ENCODE assay signal across 9 mouse cellular contexts in genomic region chr4:115935835-115936581, GRCm38 (mm10). TPM values are rescaled to one million over a fixed set of nuclear protein-coding genes. Genes with fewer than 3 reads are reported as not detected.
DNase-seq lines count a peak whose midpoint lies in the region; ATAC-seq lines count a peak whose summit lies in the region.
"Had no signal": no experiment of that assay in that cellular context is flagged by ENCODE, and none has a peak within 500 bp of the region (broad histone marks: within the 10 kb centered on the region; RNA-seq: fewer than 3 reads in every experiment).

No protein-coding gene starts in this region.

- H3K9me3 ChIP-seq in forebrain, embryonic 11.5 days (ENCODE audit: control insufficient read depth, low read length) = no peaks in the 10 kb centered on the region
- no peaks in the 10 kb centered on the region for H3K9me3 ChIP-seq in forebrain, embryonic 15.5 days
- no peaks in the 10 kb centered on the region for H3K9me3 ChIP-seq in lung, embryonic 15.5 days
- no peaks in the 10 kb centered on the region for H3K9me3 ChIP-seq in intestine, embryonic 16.5 days (ENCODE audit: control insufficient read depth, low read length)
- H3K9me3 ChIP-seq in stomach, embryonic 14.5 days (ENCODE audit: control insufficient read depth, low read depth, low read length) = no peaks in the 10 kb centered on the region

- H3K27ac ChIP-seq in forebrain, embryonic 11.5 days (ENCODE audit: low read depth, low read length) = no peak overlapping the region
- no peak overlapping the region for H3K27ac ChIP-seq in forebrain, embryonic 15.5 days (replicated peaks)
- H3K27ac ChIP-seq in lung, embryonic 15.5 days = no peak overlapping the region
- no peak overlapping the region for H3K27ac ChIP-seq in intestine, embryonic 16.5 days (ENCODE audit: low read length)
- H3K27ac ChIP-seq in stomach, embryonic 14.5 days (ENCODE audit: low read length) = no peak overlapping the region

- H3K36me3 ChIP-seq in forebrain, embryonic 11.5 days (ENCODE audit: control insufficient read depth, insufficient read depth, low read length) = no peaks in the 10 kb centered on the region
- H3K36me3 ChIP-seq in forebrain, embryonic 15.5 days = no peaks in the 10 kb centered on the region
- no peaks in the 10 kb centered on the region for H3K36me3 ChIP-seq in lung, embryonic 15.5 days
- H3K36me3 ChIP-seq in intestine, embryonic 16.5 days (ENCODE audit: control insufficient read depth, insufficient read depth, low read length) = no peaks in the 10 kb centered on the region
- H3K36me3 ChIP-seq in stomach, embryonic 14.5 days (ENCODE audit: control insufficient read depth, insufficient read depth, low read length) = no peaks in the 10 kb centered on the region

- whole genome bisulfite sequencing in forebrain, embryonic 11.5 days = under 1% methylated on average over 36 of the region's 36 CpGs
- 1% methylated on average over 36 of the region's 36 CpGs for WGBS in forebrain, embryonic 15.5 days
- WGBS in lung, embryonic 15.5 days = under 1% methylated on average over 36 of the region's 36 CpGs
- under 1% methylated on average over 36 of the region's 36 CpGs for WGBS in intestine, embryonic 16.5 days
- WGBS in stomach, embryonic 14.5 days = 1% methylated on average over 36 of the region's 36 CpGs

- no peak overlapping the region for H3K9ac ChIP-seq in forebrain, embryonic 11.5 days (ENCODE audit: low read length)
- no peak overlapping the region for H3K9ac ChIP-seq in forebrain, embryonic 15.5 days (replicated peaks)
- no peak overlapping the region for H3K9ac ChIP-seq in lung, embryonic 15.5 days
- no peak overlapping the region for H3K9ac ChIP-seq in intestine, embryonic 16.5 days (ENCODE audit: low read depth, low read length)
- H3K9ac ChIP-seq in stomach, embryonic 14.5 days (replicated peaks; ENCODE audit: low read depth, low read length) = no peak overlapping the region

- H3K4me1 ChIP-seq in forebrain, embryonic 11.5 days (replicated peaks; ENCODE audit: control insufficient read depth, insufficient read depth, low read length) = peaks cover 10% of the 10 kb centered on the region
- H3K4me1 ChIP-seq in forebrain, embryonic 15.5 days = peaks cover 17% of the 10 kb centered on the region
- peaks cover 17% of the 10 kb centered on the region for H3K4me1 ChIP-seq in lung, embryonic 15.5 days
- H3K4me1 ChIP-seq in intestine, embryonic 16.5 days (ENCODE audit: control insufficient read depth, insufficient read depth, low read length) = peaks cover 7% of the 10 kb centered on the region
- H3K4me1 ChIP-seq in stomach, embryonic 14.5 days (ENCODE audit: control insufficient read depth, insufficient read depth, low read length) = no peaks in the 10 kb centered on the region; the same call in 1 of the 2 replicates

- DNase-seq in forebrain, embryonic 11.5 days (ENCODE audit: low spot score) = peak; percentile 73
- DNase-seq in lung, postnatal 36 days = no peak
- no peak for DNase-seq in thymus, postnatal 10 days (ENCODE audit: low spot score in 2 of 2)
- no peak for DNase-seq in layer of hippocampus, adult 9-11 months

- H3K4me2 ChIP-seq in forebrain, embryonic 11.5 days (ENCODE audit: low read depth, low read length, severe bottlenecking) = no peak overlapping the region
- no peak overlapping the region for H3K4me2 ChIP-seq in forebrain, embryonic 15.5 days (replicated peaks)
- no peak overlapping the region for H3K4me2 ChIP-seq in lung, embryonic 15.5 days
- no peak overlapping the region for H3K4me2 ChIP-seq in intestine, embryonic 16.5 days (ENCODE audit: low read depth, low read length)
- H3K4me2 ChIP-seq in stomach, embryonic 14.5 days (replicated peaks; ENCODE audit: low read depth, low read length) = no peak overlapping the region

- no peak overlapping the region for H3K4me3 ChIP-seq in forebrain, embryonic 11.5 days (ENCODE audit: low read depth, low read length)
- no peak overlapping the region for H3K4me3 ChIP-seq in forebrain, embryonic 15.5 days
- H3K4me3 ChIP-seq in lung, embryonic 15.5 days = peak overlapping the region; percentile 5; the same call in 1 of the 2 replicates
- peak overlapping the region; percentile 5; the same call in 1 of the 2 replicates for H3K4me3 ChIP-seq in intestine, embryonic 16.5 days (ENCODE audit: low read length)
- H3K4me3 ChIP-seq in stomach, embryonic 14.5 days (ENCODE audit: low read depth, low read length) = peak overlapping the region; percentile 2; the same call in 1 of the 2 replicates

- ATAC-seq in forebrain, embryonic 11.5 days (replicated peaks; ENCODE audit: low FRiP score) = no peak
- ATAC-seq in forebrain, embryonic 15.5 days (replicated peaks) = no peak
- ATAC-seq in lung, embryonic 15.5 days (ENCODE audit: borderline replicate concordance, extremely low read depth, low FRiP score, low TSS enrichment) = no peak
- no peak for ATAC-seq in intestine, embryonic 16.5 days
- no peak for ATAC-seq in stomach, embryonic 14.5 days (ENCODE audit: insufficient number of reproducible peaks, insufficient read depth, low FRiP score, low read depth)

- H3K27me3 ChIP-seq in forebrain, embryonic 11.5 days (ENCODE audit: control insufficient read depth, insufficient read depth, low read length) = peaks cover 94% of the 10 kb centered on the region
- peaks cover 90% of the 10 kb centered on the region for H3K27me3 ChIP-seq in forebrain, embryonic 15.5 days
- H3K27me3 ChIP-seq in lung, embryonic 15.5 days = peaks cover 99% of the 10 kb centered on the region
- H3K27me3 ChIP-seq in intestine, embryonic 16.5 days (replicated peaks; ENCODE audit: control insufficient read depth, insufficient read depth, low read length) = peaks cover 91% of the 10 kb centered on the region
- peaks cover 77% of the 10 kb centered on the region for H3K27me3 ChIP-seq in stomach, embryonic 14.5 days (ENCODE audit: control insufficient read depth, insufficient read depth, low read length)

RNA-seq across cellular contexts. Expression of gene Dmbx1, which starts 3.7 kb away (rescaled TPM):
- polyA plus RNA-seq in forebrain, embryonic 11.5 days (2014; fragmentation: Nextera tagmentation; extraction: Ambion mirVana) = 0.35 and 0.48 TPM in 2 replicates
- polyA plus RNA-seq in forebrain, embryonic 15.5 days (2015; fragmentation: Nextera tagmentation; extraction: Ambion mirVana) = 0.23 TPM in 1 of 2 replicates, not detected in the other
- 0.05 TPM in 1 of 2 replicates, not detected in the other for polyA plus RNA-seq in lung, embryonic 15.5 days (2015; fragmentation: Nextera tagmentation; extraction: Ambion mirVana)
- polyA plus RNA-seq in intestine, embryonic 16.5 days (2015; fragmentation: Nextera tagmentation; extraction: Ambion mirVana) = not detected in 2 replicates
- polyA plus RNA-seq in stomach, embryonic 14.5 days (2014; fragmentation: Nextera tagmentation; extraction: Ambion mirVana) = not detected in 2 replicates
- polyA plus RNA-seq: spleen, adult 2 months had no signal

RNA-seq across cellular contexts. Expression of gene 6430628N08Rik, which starts 45.5 kb away (rescaled TPM):
- not detected in 2 replicates for polyA plus RNA-seq in forebrain, embryonic 11.5 days (2014; fragmentation: Nextera tagmentation; extraction: Ambion mirVana)
- 0.20 TPM in 1 of 2 replicates, not detected in the other for polyA plus RNA-seq in forebrain, embryonic 15.5 days (2015; fragmentation: Nextera tagmentation; extraction: Ambion mirVana)
- polyA plus RNA-seq in lung, embryonic 15.5 days (2015; fragmentation: Nextera tagmentation; extraction: Ambion mirVana) = not detected in 2 replicates
- not detected in 2 replicates for polyA plus RNA-seq in intestine, embryonic 16.5 days (2015; fragmentation: Nextera tagmentation; extraction: Ambion mirVana)
- not detected in 2 replicates for polyA plus RNA-seq in stomach, embryonic 14.5 days (2014; fragmentation: Nextera tagmentation; extraction: Ambion mirVana)
- polyA plus RNA-seq: spleen, adult 2 months had no signal

RNA-seq across cellular contexts. Expression of gene Kncn, which starts 51.8 kb away (rescaled TPM):
- polyA plus RNA-seq in forebrain, embryonic 11.5 days (2014; fragmentation: Nextera tagmentation; extraction: Ambion mirVana) = not detected in 2 replicates
- polyA plus RNA-seq in forebrain, embryonic 15.5 days (2015; fragmentation: Nextera tagmentation; extraction: Ambion mirVana) = not detected in 2 replicates
- not detected in 2 replicates for polyA plus RNA-seq in lung, embryonic 15.5 days (2015; fragmentation: Nextera tagmentation; extraction: Ambion mirVana)
- polyA plus RNA-seq in intestine, embryonic 16.5 days (2015; fragmentation: Nextera tagmentation; extraction: Ambion mirVana) = not detected in 2 replicates
- polyA plus RNA-seq in stomach, embryonic 14.5 days (2014; fragmentation: Nextera tagmentation; extraction: Ambion mirVana) = not detected in 2 replicates
- polyA plus RNA-seq: spleen, adult 2 months had no signal

Comparison
In these comparisons a context has a peak if more than half of its experiments do, and no peak if none do; other contexts are left out.
1. H3K4me3 ChIP-seq: peak in lung, embryonic 15.5 days (single experiment), intestine, embryonic 16.5 days (single experiment) and stomach, embryonic 14.5 days (single experiment); none in forebrain, embryonic 11.5 days (single experiment) and forebrain, embryonic 15.5 days (single experiment).